Mouse (Mus musculus): ENCODE data around the gene Snx18. TPM values are rescaled to one million over a fixed set of nuclear protein-coding genes. Genes with fewer than 3 reads are reported as not detected.

The Snx18 gene
- polyA plus RNA-seq, 1 experiment = not detected

DNA sequence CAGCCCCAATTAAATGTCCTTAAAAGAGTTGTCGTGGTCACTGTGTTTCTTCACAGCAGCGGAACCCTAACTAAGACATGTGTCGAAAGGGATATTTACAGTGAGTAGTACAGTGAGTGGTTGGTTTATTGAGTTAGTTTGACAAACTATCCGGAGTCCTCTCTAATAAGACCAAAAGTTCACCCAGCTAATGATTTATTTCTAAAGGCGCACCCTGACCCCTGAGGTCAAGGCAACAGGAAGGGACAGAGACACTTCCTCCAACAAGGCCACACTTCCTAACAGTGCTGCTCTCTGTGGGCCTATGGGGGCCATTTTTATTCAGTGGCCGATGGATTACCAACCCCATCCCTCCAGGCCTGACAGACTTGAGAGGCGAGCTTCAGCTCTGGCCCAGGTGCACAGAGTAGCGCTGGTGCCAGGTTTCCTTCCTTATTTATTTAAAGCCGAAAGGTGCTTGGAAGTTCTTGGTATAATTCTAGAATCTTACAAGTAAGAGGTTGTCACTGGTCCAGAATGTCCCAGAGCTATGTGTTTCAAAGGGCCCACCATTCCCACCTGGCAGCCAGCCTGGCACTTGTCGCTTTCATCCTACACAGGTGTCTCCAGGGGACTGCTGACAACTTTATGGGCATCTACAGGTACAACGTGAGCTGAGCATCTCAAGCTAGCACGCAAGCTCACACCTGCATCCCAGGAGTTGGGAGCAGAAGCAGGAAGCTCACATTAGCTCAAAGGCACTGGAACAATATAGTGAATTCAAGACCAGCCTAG is 16.3 kb downstream of the Snx18 start:
- WGBS = 92% methylated on average over 12 of the region's 12 CpGs
- Histone ChIP-seq H3K4me3 (ENCODE audit: insufficient read depth, low read depth, low read length) (no peak overlapping the region), H3K4me1 (ENCODE audit: control insufficient read depth, insufficient read depth, low read length) (peaks cover 41% of the 10 kb centered on the region), H3K27ac (ENCODE audit: insufficient read depth, low read depth, low read length) (no peak overlapping the region)
- no peak for TF ChIP-seq CTCF (IDR thresholded peaks at IDR 0.05; ENCODE audit: insufficient read depth, low read depth, low read length)
- no peak for TF ChIP-seq POLR2A (IDR thresholded peaks at IDR 0.05; ENCODE audit: insufficient read depth, low read depth, low read length)

DNA sequence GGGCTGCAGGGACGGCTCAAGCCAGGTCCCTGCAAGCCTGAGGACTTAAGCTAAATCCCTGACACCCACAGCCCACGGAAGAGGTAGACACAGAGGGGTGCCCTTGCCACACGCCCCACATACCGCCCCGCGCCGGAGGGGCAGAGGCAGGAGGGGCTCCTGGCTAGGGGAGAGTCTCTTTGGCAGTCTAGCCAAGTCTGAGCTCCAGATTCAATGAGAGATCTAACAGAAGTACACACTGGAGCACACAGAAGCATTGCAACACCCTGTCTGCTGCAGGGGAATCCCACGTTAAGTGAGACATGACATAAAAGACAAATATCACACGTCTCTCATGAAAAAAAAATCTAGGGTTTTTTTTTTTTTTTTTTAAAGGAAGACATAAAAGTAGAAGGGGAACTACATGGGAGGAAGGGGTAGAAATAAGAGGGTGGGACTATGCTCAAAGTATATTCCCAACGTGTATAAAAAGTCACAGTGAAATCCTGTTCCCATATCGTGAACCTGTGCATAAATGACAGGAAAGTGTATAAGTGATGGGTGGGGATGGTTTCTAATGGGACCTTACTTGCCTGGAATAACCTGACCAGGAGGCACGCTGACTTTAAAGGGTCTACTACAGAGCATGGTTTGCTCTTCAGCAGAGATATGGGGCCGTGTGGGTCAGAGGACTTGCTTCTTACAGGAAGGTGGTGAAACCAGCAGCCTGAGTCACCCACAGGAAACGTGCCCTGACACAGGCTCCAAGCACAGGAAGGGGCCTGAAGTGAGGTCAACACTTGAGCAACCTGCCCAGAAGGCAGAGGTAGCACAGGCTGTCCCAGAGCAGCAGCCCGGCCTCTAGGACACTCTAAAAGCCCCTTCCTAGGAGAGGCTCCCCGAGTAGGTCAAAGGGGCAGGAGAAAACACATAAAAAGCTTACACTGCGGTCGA is 17.6 kb downstream of the Snx18 start:
- WGBS = 90% methylated on average over 18 of the region's 18 CpGs
- no peak overlapping the region for H3K27ac ChIP-seq (ENCODE audit: insufficient read depth, low read depth, low read length)
- peaks cover 39% of the 10 kb centered on the region for H3K4me1 ChIP-seq (ENCODE audit: control insufficient read depth, insufficient read depth, low read length)
- no peak overlapping the region for H3K4me3 ChIP-seq (ENCODE audit: insufficient read depth, low read depth, low read length)
- TF ChIP-seq POLR2A (IDR thresholded peaks at IDR 0.05; ENCODE audit: insufficient read depth, low read depth, low read length) = no peak
- no peak for TF ChIP-seq CTCF (IDR thresholded peaks at IDR 0.05; ENCODE audit: insufficient read depth, low read depth, low read length)

DNA sequence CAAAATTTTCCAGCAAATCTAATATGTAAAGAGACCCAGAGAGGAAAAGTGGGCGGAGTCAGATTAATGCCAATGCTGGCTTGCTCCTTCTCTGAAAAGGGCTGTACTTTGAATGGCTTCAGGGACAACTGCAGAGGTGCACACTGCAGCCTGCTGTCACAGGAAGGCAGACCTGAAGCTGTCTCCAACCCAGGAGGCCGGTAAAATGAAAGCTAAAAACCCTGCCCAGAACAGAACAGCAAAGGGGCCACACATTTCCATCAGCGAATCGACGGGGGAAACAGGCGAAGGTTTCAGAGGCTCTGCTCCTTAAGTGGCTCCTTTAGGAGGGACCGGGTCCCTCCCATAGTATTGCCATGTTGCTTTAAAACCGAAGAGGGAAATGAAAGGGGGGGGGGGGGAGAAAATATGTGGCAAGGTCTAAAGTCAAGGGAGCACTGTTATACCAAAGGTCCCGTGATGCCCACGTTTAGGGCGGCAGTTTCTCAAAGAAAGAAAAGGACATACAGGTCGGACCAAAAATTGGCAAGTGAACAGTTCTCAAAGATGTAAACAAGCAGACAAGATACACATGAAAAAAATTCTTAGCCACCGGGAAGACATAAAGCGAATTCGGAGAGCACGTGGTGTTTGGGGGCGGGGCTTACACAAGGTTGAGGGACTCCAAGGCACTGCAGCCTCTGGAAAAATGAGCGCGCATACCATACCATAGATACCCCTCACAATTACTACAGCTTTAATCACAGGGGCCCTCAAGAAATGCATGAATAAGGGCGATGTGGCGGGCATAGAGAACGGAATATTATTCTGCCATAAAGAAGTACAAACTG is 18.4 kb downstream of the Snx18 start:
- WGBS = 88% methylated on average over 22 of the region's 22 CpGs
- TF ChIP-seq POLR2A (IDR thresholded peaks at IDR 0.05; ENCODE audit: insufficient read depth, low read depth, low read length) (no peak), CTCF (IDR thresholded peaks at IDR 0.05; ENCODE audit: insufficient read depth, low read depth, low read length) (no peak)
- H3K27ac ChIP-seq (ENCODE audit: insufficient read depth, low read depth, low read length) = no peak overlapping the region
- no peak overlapping the region for H3K4me3 ChIP-seq (ENCODE audit: insufficient read depth, low read depth, low read length)
- H3K4me1 ChIP-seq (ENCODE audit: control insufficient read depth, insufficient read depth, low read length) = peaks cover 35% of the 10 kb centered on the region

DNA sequence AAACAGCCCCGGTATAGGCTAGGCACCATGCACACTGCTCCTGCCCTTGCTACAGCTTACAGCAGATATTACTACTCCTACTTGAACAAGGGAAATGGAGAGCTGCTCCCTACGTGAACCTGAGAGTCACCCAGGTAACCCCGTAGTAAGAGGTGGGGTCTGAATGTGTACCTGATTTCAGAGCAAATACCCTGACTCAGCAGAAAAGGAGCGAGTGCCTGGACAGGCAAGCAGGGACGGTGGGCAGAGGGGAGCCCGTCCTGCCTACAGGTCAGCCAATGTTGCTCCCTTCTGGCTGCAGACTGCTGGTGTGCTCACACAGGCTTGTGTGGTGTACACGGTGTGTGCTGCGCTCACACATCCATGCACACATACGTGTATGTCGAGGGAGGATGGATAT is 20.7 kb downstream of the Snx18 start:
- no peak for TF ChIP-seq CTCF (IDR thresholded peaks at IDR 0.05; ENCODE audit: insufficient read depth, low read depth, low read length)
- TF ChIP-seq POLR2A (IDR thresholded peaks at IDR 0.05; ENCODE audit: insufficient read depth, low read depth, low read length) = no peak
- Histone ChIP-seq H3K27ac (ENCODE audit: insufficient read depth, low read depth, low read length) (no peak overlapping the region), H3K4me1 (ENCODE audit: control insufficient read depth, insufficient read depth, low read length) (peaks cover 25% of the 10 kb centered on the region), H3K4me3 (ENCODE audit: insufficient read depth, low read depth, low read length) (no peak overlapping the region)
- 95% methylated on average over 10 of the region's 10 CpGs for WGBS

DNA sequence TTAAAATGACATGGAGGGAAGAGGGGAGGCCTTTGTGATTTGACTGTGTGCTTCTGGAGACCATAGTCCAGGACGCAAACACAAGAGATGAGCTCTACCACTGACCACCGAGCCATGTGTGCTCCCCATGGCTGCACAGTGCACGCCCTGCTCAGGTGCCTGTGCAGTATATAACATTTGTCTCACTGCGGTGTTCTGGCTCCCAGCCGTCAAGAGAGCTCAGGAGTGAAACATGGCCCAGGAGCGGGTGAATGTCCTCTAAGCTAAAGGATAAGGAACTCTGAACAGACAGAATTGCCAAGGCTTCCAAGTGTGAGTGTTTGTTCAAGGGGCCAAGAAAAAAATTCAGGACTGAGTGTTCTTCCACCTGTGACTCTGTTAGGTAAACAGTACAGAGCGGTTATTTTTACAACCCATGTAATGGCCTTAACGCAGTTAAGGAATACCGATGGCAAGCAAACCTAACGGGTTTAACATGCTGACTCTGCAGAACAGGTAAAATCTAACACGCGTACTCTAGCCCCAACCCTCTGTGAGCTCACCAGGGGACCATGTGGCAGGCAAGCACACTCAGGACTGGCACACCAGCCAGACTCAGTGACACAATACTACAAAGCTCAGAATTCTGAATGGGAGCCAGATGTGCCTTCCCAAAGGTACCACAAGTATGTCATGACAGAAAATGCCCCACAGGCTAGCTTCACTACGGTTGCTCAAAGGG is 21.4 kb downstream of the Snx18 start:
- WGBS = 83% methylated on average over 13 of the region's 13 CpGs
- Histone ChIP-seq H3K4me3 (ENCODE audit: insufficient read depth, low read depth, low read length) (no peak overlapping the region), H3K27ac (ENCODE audit: insufficient read depth, low read depth, low read length) (no peak overlapping the region), H3K4me1 (ENCODE audit: control insufficient read depth, insufficient read depth, low read length) (peaks cover 25% of the 10 kb centered on the region)
- TF ChIP-seq CTCF (IDR thresholded peaks at IDR 0.05; ENCODE audit: insufficient read depth, low read depth, low read length) (no peak), POLR2A (IDR thresholded peaks at IDR 0.05; ENCODE audit: insufficient read depth, low read depth, low read length) (no peak)

DNA sequence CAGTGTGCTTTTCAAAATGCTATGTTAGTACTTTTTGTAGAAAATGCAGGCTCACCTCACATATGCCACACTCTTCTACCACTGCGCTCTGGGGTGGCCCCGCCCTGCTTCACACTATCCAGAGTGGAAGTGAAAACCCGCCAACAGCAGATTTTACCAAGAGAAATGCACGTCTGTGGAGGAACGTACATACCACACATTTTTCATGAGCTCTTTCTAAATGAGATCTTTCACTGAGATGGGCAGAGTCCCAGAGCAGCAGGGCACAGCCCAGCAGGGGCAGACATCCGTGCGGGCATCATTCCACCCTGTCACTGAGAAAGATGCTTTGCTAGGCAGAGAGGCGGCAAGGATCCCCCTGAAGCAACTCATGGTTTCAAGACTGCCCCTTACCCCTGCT is 22.4 kb downstream of the Snx18 start:
- Histone ChIP-seq H3K4me1 (ENCODE audit: control insufficient read depth, insufficient read depth, low read length) (peaks cover 25% of the 10 kb centered on the region), H3K27ac (ENCODE audit: insufficient read depth, low read depth, low read length) (no peak overlapping the region), H3K4me3 (ENCODE audit: insufficient read depth, low read depth, low read length) (no peak overlapping the region)
- TF ChIP-seq POLR2A (IDR thresholded peaks at IDR 0.05; ENCODE audit: insufficient read depth, low read depth, low read length) (no peak), CTCF (IDR thresholded peaks at IDR 0.05; ENCODE audit: insufficient read depth, low read depth, low read length) (no peak)
- WGBS = 57% methylated on average over 8 of the region's 8 CpGs

DNA sequence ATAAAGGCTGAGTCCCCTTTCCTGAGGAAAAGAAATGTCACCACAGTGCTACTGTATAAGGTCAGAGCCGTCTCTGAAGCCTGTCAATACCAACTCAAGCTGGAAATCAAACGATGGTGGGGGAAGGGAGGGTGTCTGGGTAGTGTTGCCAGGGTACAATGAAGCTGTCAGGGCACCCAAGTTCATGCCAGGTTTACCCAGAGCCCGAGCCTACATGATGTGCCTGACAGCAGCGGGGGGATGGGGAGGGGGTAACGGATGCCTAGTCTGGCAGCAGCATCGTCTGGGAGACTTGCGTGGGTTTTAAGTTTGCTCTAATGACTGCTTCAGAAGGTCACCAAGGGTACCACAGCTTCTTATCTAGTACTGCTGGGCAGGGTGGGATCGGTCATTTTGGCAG is 23.1 kb downstream of the Snx18 start:
- no peak for TF ChIP-seq CTCF (IDR thresholded peaks at IDR 0.05; ENCODE audit: insufficient read depth, low read depth, low read length)
- no peak for TF ChIP-seq POLR2A (IDR thresholded peaks at IDR 0.05; ENCODE audit: insufficient read depth, low read depth, low read length)
- H3K4me3 ChIP-seq (ENCODE audit: insufficient read depth, low read depth, low read length) = no peak overlapping the region
- WGBS = 41% methylated on average over 8 of the region's 8 CpGs
- no peak overlapping the region for H3K27ac ChIP-seq (ENCODE audit: insufficient read depth, low read depth, low read length)
- H3K4me1 ChIP-seq (ENCODE audit: control insufficient read depth, insufficient read depth, low read length) = peaks cover 22% of the 10 kb centered on the region

DNA sequence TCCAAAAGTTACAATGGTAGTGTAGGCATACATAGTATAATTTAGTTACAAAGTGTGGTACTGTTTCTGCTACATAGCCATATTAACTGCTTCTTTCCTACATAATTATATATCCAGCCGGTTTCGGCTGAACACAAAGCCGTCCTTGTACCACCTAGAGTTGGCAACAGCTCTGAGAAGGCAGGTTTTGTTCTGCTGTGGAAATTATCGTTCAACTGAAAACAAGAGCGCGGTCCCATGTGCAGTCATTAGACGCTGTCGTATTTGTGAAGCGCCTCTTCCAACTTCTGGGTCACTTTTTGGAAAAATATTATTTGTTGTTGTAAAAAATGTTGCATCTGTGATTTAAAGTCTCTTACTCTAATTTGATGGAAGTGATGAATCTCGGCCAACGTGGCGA is 24.0 kb downstream of the Snx18 start:
- no peak overlapping the region for H3K27ac ChIP-seq (ENCODE audit: insufficient read depth, low read depth, low read length)
- 45% methylated on average over 12 of the region's 12 CpGs for WGBS
- no peak overlapping the region for H3K4me3 ChIP-seq (ENCODE audit: insufficient read depth, low read depth, low read length)
- H3K4me1 ChIP-seq (ENCODE audit: control insufficient read depth, insufficient read depth, low read length) = peaks cover 20% of the 10 kb centered on the region
- TF ChIP-seq POLR2A (IDR thresholded peaks at IDR 0.05; ENCODE audit: insufficient read depth, low read depth, low read length) (no peak), CTCF (IDR thresholded peaks at IDR 0.05; ENCODE audit: insufficient read depth, low read depth, low read length) (no peak)

All from olfactory bulb, adult 2 months (tissue).